Mouse (Mus musculus) lung, adult 18-20 months (tissue): ENCODE measurements at regions not wholly inside any gene's neighbourhood (a gene's known extent, or its start where the extent isn't known, plus 50 kb on each side); places are given as distances from the start of the nearest gene placed in this dataset.
"Not testable (repeated sequence)": the region's sequence is repeated elsewhere in the genome, so short reads cannot be mapped to it uniquely, and the experiment has no call there.

Experiments used
- DNase-seq, 2 experiments: peaks; one replicate each; pipeline ENCODE4 v3.0.0; 2022; ENCODE audit warnings: mixed read lengths in 2 of 2

DNA sequence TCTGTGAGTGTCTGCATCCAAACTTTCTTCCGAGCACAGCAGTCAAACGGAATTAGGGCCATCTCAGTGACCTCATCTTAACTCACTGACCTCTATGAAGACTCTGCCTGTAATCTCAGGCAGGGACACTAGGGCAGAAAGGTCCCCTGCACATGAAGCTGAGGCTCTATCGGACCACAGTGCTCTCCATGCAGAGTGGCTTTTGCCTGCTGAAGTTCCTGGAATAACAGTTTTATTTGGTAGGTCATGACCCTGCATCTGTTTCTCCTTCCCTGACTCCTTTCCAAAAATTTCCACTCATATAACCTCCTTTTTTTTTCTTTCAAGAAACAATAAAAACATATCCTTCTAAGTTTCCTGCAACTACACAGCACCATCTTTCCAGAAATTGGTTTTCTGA lies 136.9 kb upstream of the Klf3 start:
- no peak for DNase-seq

DNA sequence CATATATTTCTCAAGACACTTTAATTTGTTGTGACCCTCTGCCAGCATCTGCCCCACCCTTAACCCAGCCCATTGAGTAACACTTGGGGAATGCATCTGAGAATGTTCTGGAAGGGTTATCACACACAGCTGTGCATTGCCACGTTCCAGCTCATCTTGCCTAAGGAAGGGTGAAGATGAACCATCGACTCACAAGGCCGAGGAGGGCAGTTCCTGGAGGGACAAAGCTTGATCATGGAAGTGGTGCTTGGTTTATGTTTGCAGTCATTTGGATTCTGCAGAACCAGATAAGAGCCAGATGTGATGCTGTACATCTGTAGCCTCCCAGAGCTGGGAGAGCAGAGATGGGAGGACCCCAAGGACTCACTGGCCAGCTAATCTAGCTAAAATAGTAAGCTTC lies 136.1 kb upstream of the Klf3 start:
- DNase-seq, result peak in 1 of 2 experiments; percentile 59

DNA sequence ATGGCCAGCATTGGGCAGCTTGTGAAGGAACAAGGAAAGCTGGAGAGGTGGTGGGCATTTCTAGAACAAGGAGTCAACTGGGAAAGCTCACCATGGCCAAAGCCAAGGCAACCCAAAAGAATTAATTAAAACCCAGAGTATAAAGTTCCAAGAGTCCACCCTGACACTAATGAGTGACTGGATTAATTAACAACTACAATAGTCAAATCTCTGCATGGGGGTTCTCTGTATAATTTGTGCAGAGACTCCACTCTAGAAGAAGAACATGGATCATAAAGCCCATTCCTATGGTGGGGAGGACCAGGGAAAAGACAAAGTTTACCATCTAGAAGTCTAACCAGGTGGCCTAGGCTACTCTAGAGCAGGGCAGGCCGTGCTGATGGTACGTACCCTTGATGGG lies 129.3 kb upstream of the Klf3 start:
- DNase-seq, result no peak

DNA sequence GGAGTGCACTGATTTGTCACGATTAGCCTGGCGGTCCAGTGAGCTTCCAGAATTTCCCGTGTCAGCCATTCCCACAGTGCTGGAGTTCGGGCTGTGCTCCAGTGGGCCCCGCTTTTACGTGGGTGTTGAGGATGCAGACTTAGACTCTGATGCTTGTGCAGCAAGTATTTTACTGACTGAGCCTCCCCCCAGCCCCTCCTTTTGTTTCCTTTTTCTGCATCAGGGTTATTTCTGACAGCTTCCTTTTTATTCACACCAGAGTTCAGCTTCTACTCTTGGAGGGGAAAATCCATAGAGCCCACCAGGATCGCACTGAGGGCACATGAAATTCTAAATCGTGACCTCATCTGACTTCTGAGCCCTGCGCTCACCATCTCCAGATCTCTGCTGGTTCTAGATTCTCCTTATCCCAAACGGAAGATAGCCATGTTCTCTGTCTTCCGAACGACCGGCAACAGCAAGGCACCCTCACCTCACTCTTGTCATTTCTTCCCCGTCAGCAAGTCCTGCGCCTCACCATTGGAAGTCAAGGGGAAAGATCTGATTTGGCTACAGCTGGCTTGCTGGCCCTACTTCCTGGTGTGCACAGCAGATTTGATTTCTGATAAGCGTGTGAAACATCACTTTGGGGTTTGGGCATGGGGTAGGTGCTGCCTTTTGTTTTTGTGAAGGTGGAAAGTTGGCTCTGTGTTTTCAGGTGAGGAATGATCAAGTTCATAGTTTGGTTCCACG lies 126.8 kb upstream of the Klf3 start:
- DNase-seq, result no peak

DNA sequence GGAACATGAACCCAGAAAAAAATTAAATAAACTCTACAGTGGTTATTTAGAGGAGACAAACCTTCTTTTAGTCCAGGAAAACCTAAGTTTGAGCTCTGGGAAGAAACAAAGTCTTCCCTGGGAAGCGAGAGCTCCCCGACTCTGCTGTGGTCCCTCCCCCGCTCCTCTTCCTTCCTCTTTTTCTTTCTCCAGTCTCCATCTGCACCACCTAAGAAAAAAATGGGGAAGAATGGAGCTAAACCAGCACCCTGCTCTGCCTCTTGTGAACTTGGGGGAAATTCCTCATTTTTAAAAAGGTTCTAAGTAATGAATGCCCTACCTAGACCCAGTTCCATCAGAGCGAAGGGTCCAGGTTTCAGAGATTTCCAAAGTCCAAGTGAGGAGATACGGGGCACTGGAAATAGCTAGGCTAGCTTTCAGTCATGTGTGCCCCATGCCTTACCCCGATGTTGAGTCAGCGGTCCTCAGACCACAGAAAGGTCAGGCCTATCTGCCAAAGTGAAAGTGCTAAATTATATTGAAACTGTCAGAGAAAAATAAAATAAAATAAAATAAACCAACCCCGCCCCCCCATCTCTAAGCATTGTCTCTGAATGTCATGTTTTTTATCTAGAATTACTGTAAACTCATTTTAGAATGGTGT lies 126.1 kb upstream of the Klf3 start:
- DNase-seq, result no peak

DNA sequence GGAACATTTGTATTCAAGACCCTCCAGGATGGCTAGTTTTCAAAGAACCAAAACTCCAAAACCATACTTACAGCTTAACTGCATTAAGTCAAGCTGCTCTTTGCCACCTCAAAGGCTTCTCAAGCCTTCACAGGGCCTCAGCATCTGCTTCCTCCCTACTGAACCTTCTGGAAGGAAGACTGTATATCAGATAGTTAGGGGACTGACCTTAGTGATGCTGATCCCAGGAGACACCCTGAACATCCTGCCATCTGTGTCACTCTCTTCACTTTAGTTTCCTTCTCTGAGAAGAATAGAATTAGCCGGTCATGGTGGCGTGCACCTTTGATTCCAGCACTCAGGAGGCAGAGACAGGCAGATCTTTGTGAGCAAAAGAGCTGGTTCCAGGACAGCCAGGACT lies 124.5 kb upstream of the Klf3 start:
- DNase-seq, result no peak

DNA sequence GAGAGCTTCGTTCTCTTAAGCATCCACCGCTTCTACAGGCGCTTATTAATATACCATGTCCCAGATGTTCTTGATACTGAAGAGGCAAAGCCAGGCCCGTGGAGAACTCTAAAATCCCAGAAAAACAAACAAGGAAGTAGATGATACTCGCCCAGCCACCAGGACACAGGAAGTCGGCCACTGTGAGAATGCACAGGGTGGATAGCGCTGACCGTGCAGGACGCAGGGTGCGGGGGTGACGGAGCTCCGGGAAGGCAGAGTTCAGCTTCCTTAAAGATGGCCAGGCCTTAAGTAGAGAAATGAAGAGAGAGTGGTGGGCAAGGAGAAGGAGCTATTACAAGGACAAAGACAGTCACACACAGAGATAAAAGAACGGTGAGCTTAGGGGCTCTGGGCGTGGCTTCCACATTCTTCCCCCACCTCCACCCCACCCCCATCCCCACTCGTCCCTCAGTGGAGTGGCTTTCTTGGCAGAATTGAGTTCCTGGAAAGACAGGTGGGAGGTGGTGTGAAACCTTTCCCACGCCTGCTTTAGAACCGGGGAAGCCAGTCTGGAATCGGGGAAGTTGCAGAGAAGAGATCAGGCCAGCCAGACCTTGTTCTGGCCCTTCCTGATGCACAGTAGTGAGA lies 123.1 kb upstream of the Klf3 start:
- DNase-seq, result no peak

DNA sequence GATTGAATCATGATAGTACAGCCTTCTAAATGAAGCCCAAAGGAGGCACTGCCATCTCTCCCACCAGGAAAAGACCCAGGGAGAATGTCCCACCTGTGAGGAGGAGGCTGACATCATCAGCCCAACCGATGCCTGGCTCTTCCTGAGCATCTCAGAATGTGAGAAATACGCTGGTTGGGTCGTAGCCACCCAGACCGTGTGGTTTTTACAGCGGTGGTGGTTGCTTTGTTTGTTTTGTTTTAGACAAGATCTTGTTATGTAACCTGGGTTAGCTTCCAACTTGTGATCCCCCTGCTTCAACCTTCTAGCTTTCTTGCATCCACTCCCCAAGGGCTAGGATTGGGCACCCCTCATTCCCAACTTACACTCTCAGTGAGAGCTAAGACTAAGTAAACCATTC lies 122.0 kb upstream of the Klf3 start:
- DNase-seq, result no peak

DNA sequence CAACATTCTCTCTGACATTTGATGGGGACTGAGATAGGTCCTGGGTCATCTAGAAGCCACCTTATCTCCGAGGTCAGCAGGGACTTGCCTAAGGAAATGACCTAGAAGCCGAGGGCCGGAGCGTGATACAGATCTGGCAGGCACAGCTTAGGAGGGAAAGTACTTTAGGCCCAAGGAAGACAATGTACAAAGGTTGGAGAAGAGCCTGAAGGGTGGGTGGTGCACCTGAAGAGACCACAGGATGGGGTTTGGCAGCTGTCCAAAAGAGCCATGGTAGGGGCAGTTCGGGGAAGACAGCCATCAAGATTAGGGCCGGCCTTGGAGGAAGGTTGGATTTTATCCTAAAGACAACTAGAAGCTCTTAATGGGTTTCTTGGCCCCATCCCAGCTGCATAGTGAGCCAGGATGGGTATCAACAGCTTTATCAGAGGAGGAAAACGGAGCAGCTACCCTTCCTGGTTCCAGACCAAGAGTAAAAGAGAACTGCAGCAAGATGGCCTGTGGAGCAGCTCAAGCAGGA lies 120.8 kb upstream of the Klf3 start:
- peak; percentile 73 to 83 for DNase-seq

DNA sequence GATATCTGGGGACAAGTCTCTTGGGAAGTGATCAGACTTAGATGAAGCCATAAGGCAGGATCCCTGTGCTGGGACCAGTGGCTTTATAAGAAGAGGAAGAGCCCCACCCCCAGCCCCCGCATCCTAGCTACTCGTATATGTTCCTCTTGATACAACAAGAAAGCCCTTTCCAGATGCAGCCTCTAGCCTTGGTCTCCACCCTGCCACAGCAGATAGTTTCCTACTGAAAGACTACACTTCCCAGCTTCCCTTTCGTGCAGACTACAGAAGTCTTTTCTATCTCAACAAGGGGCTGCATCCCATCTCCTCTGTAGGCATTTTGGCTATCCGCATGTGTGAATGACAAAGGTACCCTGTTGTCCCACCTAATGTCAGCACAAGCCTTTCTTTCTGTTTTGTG lies 119.8 kb upstream of the Klf3 start:
- DNase-seq, result no peak

DNA sequence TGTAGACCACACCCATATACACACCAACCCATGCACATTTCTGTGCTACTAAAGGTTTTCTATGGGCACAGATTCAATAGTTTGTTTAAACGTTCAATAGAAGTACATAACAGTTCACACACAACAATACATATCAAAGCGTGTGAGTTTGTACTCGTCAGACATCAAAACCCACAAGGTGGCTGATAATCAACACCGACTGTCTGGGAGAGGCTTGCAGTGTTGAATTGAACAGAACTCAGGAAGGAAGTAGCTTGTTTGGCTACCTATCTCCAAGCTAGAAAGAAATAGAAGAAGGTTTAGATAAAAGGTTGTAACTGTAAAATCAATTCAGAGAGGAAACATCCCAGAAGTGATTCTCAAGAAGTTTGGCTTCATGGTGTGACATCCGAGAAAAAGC lies 118.9 kb upstream of the Klf3 start:
- no peak for DNase-seq

DNA sequence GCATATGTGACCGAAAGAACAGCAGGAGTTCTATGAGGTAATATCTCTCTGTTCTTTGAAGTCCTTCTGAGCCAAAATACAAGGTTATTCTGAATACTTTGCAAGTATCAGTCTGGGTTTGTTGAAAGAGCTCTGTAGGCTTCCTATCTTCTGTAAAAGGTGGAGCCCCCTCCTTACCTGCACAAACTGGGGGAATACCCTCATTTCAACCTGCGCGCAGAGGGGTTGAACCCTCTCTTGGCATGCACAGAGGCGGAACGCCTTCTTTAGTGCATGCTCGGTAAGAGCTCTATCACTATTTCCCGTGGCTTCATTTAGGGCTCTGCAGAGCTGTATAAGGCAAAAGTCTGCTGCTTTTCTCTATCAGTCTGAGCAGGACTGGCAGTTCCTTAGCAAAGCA lies 113.0 kb upstream of the Klf3 start:
- no peak for DNase-seq

DNA sequence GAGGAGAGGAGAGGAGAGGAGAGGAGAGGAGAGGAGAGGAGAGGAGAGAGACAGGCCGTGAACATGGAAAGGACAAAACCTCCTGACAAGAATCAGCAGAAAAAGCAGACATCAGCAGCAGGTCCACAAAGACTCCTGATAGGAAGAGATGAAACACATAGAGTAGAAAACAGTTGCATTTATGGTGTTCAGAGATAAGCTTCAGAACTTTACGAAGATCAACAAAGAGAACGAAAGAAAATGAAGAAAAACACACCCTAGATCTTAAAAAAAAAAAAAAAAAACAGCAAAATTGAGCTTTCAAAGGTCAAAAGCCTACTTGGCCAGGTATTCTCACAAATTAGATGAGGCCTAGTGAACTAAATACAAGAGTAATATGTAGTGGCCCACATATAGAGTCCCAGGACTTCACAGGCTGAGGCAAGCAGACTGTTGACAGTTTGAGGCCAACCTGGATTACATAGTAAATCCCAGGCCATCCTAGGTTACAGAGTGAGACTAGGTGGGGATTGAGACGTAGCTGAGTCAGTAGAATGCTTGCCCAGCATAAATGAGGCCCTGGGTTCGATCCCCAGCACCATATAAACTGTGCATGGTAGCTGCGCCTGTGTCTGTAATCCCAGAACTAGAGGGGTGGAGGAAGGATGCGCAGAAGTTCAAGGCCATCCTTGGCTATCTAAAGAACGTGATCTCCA lies 111.6 kb upstream of the Klf3 start:
- no peak for DNase-seq

DNA sequence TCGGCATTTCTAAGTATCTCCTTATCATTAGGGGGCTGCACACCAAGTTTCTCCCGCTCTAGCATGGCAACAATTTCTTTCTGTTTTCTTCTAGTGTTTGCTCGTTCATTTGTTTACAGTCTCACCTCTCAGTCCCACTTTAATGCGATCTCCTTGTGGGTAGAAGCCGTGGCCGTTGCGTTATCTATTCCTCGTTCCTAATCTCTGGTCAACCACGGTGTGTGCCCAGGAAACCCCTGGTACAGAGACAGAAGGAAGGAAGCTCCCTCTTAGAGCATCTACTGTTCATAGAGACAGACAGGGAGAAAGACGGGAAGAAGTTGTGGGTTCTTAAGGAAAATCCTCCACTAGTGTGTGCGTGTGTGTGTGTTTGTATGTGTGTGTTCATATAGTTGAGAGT lies 110.9 kb upstream of the Klf3 start:
- no peak for DNase-seq

DNA sequence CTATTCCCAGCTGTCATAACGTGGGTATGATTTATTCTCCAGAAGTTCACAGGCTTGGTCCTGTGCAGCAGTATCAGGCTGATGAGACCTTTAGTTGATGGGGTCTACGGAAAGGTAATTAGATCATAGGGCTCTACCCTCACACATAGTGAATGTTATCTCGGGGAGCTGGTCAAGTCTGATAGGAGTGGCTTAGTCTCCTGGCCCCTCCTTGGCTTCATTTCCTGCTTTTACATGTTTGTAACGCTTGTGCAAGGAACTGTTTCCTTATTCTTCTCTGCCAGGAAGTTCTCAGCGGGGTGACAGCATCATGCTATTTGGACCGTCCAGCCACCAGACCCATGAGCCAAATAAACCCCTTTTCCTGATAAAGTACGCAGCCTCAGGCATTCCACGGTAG lies 109.6 kb upstream of the Klf3 start:
- DNase-seq, result no peak

DNA sequence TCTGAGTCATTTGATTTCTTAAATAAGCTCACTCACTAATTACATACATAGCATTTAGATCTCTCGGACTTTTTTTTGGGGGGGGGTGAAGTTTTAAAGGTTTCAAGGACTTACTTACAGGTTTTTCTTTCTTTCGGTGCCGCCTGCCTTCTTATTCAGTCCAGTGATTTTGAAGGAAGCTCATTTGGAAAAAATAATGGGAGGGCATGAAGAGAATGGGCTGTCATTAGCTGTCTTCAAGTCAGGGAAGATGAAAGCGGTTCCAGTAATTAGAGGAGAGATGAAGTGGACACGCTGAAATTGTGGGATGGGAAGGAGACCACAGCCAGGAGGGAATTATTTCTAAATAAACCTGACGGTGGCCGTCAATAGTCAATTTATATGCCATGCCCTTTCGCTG lies 108.6 kb upstream of the Klf3 start:
- DNase-seq, result no peak

DNA sequence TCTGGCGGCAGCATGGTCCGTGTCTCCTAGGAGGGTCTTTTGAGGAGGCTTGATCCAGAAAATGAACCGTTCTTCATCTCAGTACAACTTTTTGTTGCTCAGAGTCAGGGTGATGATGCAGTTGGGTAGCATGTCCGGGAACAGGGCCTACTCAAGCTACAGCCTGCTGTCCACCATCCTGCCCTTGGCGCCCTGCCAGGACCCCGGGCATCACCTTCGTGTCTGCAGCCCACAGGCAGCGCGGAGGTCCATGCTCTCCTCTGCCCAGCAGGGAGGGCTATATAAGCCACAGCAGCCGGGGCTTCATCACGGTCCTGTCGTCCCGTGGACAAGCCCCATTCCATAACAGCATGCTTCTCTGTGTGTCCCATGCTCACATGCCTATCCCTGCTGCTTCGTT lies 107.1 kb upstream of the Klf3 start:
- no peak for DNase-seq

DNA sequence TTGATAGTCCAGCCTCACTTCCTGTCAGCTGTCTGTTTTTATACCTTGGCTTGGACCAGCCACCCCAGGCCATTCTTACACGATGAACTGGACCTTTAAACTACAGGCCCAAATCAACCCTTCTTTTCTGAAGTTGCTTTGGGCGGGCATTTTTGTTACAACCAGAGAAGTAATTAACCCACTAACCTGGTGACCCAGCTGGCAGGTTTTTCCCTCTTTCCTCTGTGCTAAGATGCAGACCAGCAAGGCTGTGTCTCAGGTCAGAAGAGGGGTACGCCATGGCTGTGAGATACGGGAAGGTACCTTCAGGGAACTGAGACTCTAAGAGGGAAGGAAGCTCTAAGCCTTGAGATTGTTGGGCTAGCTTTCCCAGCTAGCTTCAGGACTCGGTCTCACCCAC lies 105.7 kb upstream of the Klf3 start:
- no peak for DNase-seq

DNA sequence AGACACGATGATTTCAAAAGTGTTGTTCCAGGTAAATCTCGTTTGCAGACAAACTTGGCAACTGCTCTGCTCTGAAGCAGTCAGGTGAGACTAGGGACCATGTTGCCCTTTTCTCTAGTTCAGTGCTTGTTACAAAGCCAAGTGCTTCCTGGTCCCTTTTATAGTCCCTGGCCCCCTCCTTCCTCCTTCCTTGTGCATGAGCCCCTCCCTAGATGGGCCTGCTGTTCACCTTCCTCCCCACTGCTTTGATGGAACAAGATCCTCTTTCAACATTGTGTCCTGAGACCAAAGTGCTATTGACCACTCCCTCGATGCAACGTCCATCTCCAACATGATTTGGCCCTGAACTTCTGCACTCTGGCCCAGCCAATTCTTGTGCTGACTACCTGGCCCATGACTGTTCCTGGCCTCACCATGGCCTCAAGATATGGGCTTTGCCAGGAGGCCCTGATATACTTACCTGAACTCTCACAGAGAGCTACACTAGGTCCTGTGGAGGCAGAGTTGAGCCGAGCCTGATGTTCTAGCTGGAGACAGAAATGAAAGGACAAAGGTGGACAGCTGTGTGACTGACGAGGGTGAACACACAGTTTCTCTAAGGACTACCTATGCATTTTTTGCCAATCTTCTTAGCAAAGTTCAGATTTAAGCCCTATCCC lies 104.6 kb upstream of the Klf3 start:
- peak in 1 of 2 experiments; percentile 40 for DNase-seq

DNA sequence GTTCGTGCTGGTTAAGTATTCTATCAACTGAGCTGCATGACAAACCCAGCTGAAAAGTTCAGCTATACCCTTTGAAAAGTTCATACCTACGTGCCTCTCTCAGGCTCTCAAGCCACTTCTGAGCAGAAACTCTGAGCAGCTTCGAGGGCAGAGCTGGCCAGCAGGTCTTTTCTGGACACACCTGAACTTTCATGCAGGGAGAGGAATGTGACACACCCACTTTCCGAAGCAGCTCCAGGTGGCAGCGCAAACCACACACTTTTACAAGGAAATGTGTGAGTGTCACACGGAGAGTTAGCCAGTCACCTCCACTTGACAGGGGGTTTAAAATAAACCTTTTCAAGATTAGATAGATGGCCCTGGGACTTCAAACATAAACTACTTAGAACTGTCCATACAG lies 103.2 kb upstream of the Klf3 start:
- DNase-seq, result peak; percentile 72 to 84

DNA sequence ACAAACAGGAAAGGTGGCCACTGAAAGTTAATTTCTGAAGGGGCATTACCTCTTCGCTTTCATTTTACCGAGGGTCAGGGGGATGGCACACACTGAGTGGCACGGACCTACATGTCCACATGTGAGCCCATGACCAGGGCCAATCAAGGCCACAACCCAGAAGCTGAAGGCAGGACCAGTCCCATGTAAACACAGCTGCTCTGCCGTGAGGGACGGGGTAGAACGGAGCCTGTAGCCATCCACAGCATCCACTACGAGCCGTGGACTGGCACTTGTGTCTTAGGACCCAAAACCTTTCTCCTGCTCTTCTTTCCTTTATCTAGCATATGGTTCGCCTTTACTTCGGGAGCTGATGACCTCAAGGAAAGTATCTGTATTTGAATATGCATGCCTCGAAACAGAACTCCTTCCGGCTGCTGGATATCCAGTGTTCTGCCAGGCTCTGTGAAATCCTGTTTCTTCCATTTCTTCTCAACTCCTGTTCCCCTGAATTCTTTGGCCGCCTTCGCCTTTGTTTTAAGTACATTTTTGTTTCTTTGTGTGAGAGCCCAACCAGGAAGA lies 101.9 kb upstream of the Klf3 start:
- no peak for DNase-seq

DNA sequence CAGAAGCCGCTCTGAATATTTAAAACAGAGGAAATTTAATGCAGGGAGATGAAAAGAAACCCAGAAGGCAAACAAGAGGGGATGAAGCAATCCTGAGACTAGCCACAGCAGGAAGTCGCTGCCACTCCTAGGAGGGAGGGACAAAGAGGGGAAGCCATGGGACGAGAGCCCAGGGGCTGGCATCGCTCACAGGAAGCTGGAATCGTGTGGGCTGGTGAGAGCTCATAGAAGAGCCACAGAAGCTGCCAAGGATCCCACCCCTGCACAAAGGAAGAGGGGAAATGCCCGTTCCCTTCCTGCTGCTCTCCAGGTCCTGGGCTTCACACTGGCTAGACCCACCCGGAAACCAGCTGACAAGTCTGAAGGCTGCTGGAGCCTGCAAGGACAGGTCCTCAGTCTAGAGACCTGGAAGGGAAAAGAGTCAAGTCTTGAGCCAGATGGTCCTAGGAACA lies 101.4 kb upstream of the Klf3 start:
- peak; percentile 85 to 92 for DNase-seq

DNA sequence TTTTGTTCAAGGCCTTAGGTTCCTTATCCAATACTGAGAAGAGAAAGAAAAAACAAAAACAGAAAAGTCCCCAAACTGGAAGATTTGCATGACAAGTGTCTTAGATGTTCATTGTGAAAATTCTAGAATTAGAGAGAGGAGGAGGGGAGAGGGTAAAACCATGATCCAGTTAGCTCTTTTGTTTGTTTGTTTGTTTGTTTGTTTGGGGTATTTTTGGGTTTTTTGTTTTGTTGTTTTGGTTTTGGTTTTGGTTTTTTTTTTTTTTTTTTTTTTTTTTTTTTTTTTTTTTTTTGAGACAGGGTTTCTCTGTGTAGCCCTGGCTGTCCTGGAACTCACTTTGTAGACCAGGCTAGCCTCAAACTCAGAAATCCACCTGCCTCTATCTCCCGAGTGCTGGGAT lies 100.8 kb upstream of the Klf3 start:
- DNase-seq, result not testable (repeated sequence)
